8 mouse cellular contexts compared by ENCODE assay signal in genomic region chr10:79594872-79595589, GRCm38 (mm10). TPM values are rescaled to one million over a fixed set of nuclear protein-coding genes. Genes with fewer than 3 reads are reported as not detected.
DNase-seq lines count a peak whose midpoint lies in the region; ATAC-seq and TF ChIP-seq lines count a peak whose summit lies in the region.

No protein-coding gene starts in this region.

- no peak overlapping the region for H3K27ac ChIP-seq in kidney, adult 2 months (ENCODE audit: insufficient read depth, low read depth, low read length)
- H3K27ac ChIP-seq in limb, embryonic 14.5 days (replicated peaks; ENCODE audit: low read depth, low read length) = no peak overlapping the region
- no peak overlapping the region for H3K27ac ChIP-seq in midbrain, postnatal 0 days (ENCODE audit: low read depth, low read length)

- DNase-seq in CD4-positive helper T cell, adult 2 months (ENCODE audit: low read depth, low spot score) = peak; percentile 54
- peak; percentile 83 for DNase-seq in ZHBTc4 (ENCODE audit: low read depth, low spot score)
- peak; percentile 94 for DNase-seq in embryo, embryonic 10 days (ENCODE audit: low spot score)
- peak; percentile 69 for DNase-seq in kidney, adult 2 months
- peak; percentile 82 for DNase-seq in limb, embryonic 14.5 days (ENCODE audit: low spot score)
- DNase-seq in midbrain, postnatal 0 days (ENCODE audit: low spot score) = peak; percentile 89
- DNase-seq in telencephalon, adult 2 months (ENCODE audit: low read depth, low spot score) = peak; percentile 58

- H3K9me3 ChIP-seq in limb, embryonic 14.5 days (ENCODE audit: control insufficient read depth, low read length) = no peaks in the 10 kb centered on the region
- no peaks in the 10 kb centered on the region for H3K9me3 ChIP-seq in midbrain, postnatal 0 days (ENCODE audit: low read length)

- H3K4me3 ChIP-seq in kidney, adult 2 months (ENCODE audit: insufficient read depth, low read depth, low read length) = no peak overlapping the region
- H3K4me3 ChIP-seq in limb, embryonic 14.5 days (replicated peaks; ENCODE audit: low read length) = no peak overlapping the region
- H3K4me3 ChIP-seq in midbrain, postnatal 0 days (ENCODE audit: low read depth, low read length) = no peak overlapping the region

- H3K9ac ChIP-seq in limb, embryonic 14.5 days (ENCODE audit: low read depth, low read length, severe bottlenecking) = no peak overlapping the region
- no peak overlapping the region for H3K9ac ChIP-seq in midbrain, postnatal 0 days (replicated peaks; ENCODE audit: low read length, poor library complexity, severe bottlenecking)

- no peaks in the 10 kb centered on the region for H3K4me1 ChIP-seq in kidney, adult 2 months (ENCODE audit: control insufficient read depth, insufficient read depth, low read length)
- H3K4me1 ChIP-seq in limb, embryonic 14.5 days (ENCODE audit: control insufficient read depth, insufficient read depth, low read length) = no peaks in the 10 kb centered on the region
- no peaks in the 10 kb centered on the region for H3K4me1 ChIP-seq in midbrain, postnatal 0 days (ENCODE audit: insufficient read depth, low read length)

- peak; percentile 97 for TF ChIP-seq CTCF in kidney, adult 2 months (conservative IDR thresholded peaks at IDR 0.05; ENCODE audit: insufficient read depth, insufficient read length, low read depth, low read length)
- TF ChIP-seq CTCF in midbrain, postnatal 0 days (IDR thresholded peaks at IDR 0.05) = peak; percentile 94

- no peaks in the 10 kb centered on the region for H3K36me3 ChIP-seq in kidney, adult 2 months (ENCODE audit: control insufficient read depth, insufficient read depth, low read length)
- no peaks in the 10 kb centered on the region for H3K36me3 ChIP-seq in limb, embryonic 14.5 days (ENCODE audit: control insufficient read depth, insufficient read depth, low read length)
- H3K36me3 ChIP-seq in midbrain, postnatal 0 days (ENCODE audit: insufficient read depth, low read length) = no peaks in the 10 kb centered on the region

- peak; percentile 84 for ATAC-seq in granulocyte monocyte progenitor cell, adult 5-6 weeks (replicated peaks; ENCODE audit: poor library complexity, severe bottlenecking)
- ATAC-seq in limb, embryonic 14.5 days (ENCODE audit: low FRiP score, low read depth) = peak; percentile 86
- peak; percentile 85; the same call in 1 of the 2 replicates for ATAC-seq in midbrain, postnatal 0 days (ENCODE audit: low FRiP score)

- no peak for TF ChIP-seq POLR2A in kidney, adult 2 months (IDR thresholded peaks at IDR 0.05; ENCODE audit: low read depth, low read length)
- 0 out of 2 replicates have a peak, but pooled peaks have one; percentile 17 for TF ChIP-seq POLR2A in limb, embryonic 14.5 days (IDR thresholded peaks at IDR 0.05; ENCODE audit: borderline replicate concordance, extremely low read depth, insufficient read depth, insufficient read length)

- no peak overlapping the region for H3K4me2 ChIP-seq in limb, embryonic 14.5 days (replicated peaks; ENCODE audit: low read depth, low read length, severe bottlenecking)
- 0 out of 2 replicates have a peak overlapping the region, but pooled peaks have one; percentile 10 for H3K4me2 ChIP-seq in midbrain, postnatal 0 days (ENCODE audit: low read depth, low read length, poor library complexity, severe bottlenecking)

- H3K27me3 ChIP-seq in kidney, adult 2 months (replicated peaks; ENCODE audit: control insufficient read depth, insufficient read depth, low read length) = no peaks in the 10 kb centered on the region
- no peaks in the 10 kb centered on the region for H3K27me3 ChIP-seq in limb, embryonic 14.5 days (ENCODE audit: control insufficient read depth, insufficient read depth, low read length)
- no peaks in the 10 kb centered on the region for H3K27me3 ChIP-seq in midbrain, postnatal 0 days (ENCODE audit: insufficient read depth, low read length)

- 13% methylated on average over 17 of the region's 17 CpGs for WGBS in kidney, adult 2 months
- WGBS in limb, embryonic 14.5 days = 15% methylated on average over 17 of the region's 17 CpGs
- WGBS in midbrain, postnatal 0 days = 18% methylated on average over 17 of the region's 17 CpGs

RNA-seq across cellular contexts. Expression of gene Theg, which starts 7.9 kb away (rescaled TPM):
- not detected in 2 replicates for total RNA-seq in granulocyte monocyte progenitor cell, adult 5-6 weeks (2014; fragmentation: Nextera tagmentation)
- total RNA-seq in granulocyte monocyte progenitor cell, adult 5-6 weeks (2017) = not detected in 2 replicates
- polyA plus RNA-seq in kidney, adult 2 months (2012; rRNA removed) = 0.05 TPM in 1 of 2 replicates, not detected in the other
- polyA plus RNA-seq in limb, embryonic 14.5 days (2012; rRNA removed) = not detected in 2 replicates
- not detected in 2 replicates for polyA plus RNA-seq in limb, embryonic 14.5 days (2014; fragmentation: Nextera tagmentation; extraction: Ambion mirVana)
- total RNA-seq in midbrain, postnatal 0 days (2014; rRNA removed) = not detected in 2 replicates
- not detected in 2 replicates for polyA plus RNA-seq in midbrain, postnatal 0 days (2015; fragmentation: Nextera tagmentation; extraction: Ambion mirVana)

RNA-seq across cellular contexts. Expression of gene C2cd4c, which starts 18.8 kb away (rescaled TPM):
- total RNA-seq in granulocyte monocyte progenitor cell, adult 5-6 weeks (2014; fragmentation: Nextera tagmentation) = not detected in 2 replicates
- total RNA-seq in granulocyte monocyte progenitor cell, adult 5-6 weeks (2017) = not detected in 2 replicates
- polyA plus RNA-seq in kidney, adult 2 months (2012; rRNA removed) = 0.03 and 0.07 TPM in 2 replicates
- polyA plus RNA-seq in limb, embryonic 14.5 days (2012; rRNA removed) = 1.0 and 1.2 TPM in 2 replicates
- polyA plus RNA-seq in limb, embryonic 14.5 days (2014; fragmentation: Nextera tagmentation; extraction: Ambion mirVana) = not detected in 2 replicates
- 43.6 and 45.2 TPM in 2 replicates for total RNA-seq in midbrain, postnatal 0 days (2014; rRNA removed)
- polyA plus RNA-seq in midbrain, postnatal 0 days (2015; fragmentation: Nextera tagmentation; extraction: Ambion mirVana) = 1.7 and 1.8 TPM in 2 replicates

RNA-seq across cellular contexts. Expression of gene Mier2, which starts 40.0 kb away (rescaled TPM):
- 24.4 and 24.8 TPM in 2 replicates for total RNA-seq in granulocyte monocyte progenitor cell, adult 5-6 weeks (2014; fragmentation: Nextera tagmentation)
- total RNA-seq in granulocyte monocyte progenitor cell, adult 5-6 weeks (2017) = 10.8 and 16.8 TPM in 2 replicates
- polyA plus RNA-seq in kidney, adult 2 months (2012; rRNA removed) = 35.0 and 45.0 TPM in 2 replicates
- polyA plus RNA-seq in limb, embryonic 14.5 days (2012; rRNA removed) = 162 and 237 TPM in 2 replicates
- polyA plus RNA-seq in limb, embryonic 14.5 days (2014; fragmentation: Nextera tagmentation; extraction: Ambion mirVana) = 56.5 and 69.8 TPM in 2 replicates
- 95.6 and 98.8 TPM in 2 replicates for total RNA-seq in midbrain, postnatal 0 days (2014; rRNA removed)
- polyA plus RNA-seq in midbrain, postnatal 0 days (2015; fragmentation: Nextera tagmentation; extraction: Ambion mirVana) = 43.3 and 46.6 TPM in 2 replicates

RNA-seq across cellular contexts. Expression of gene Shc2, which starts 42.7 kb away (rescaled TPM):
- total RNA-seq in granulocyte monocyte progenitor cell, adult 5-6 weeks (2014; fragmentation: Nextera tagmentation) = not detected in 2 replicates
- not detected in 2 replicates for total RNA-seq in granulocyte monocyte progenitor cell, adult 5-6 weeks (2017)
- polyA plus RNA-seq in kidney, adult 2 months (2012; rRNA removed) = 0.97 and 1.6 TPM in 2 replicates
- 30.2 and 33.0 TPM in 2 replicates for polyA plus RNA-seq in limb, embryonic 14.5 days (2012; rRNA removed)
- polyA plus RNA-seq in limb, embryonic 14.5 days (2014; fragmentation: Nextera tagmentation; extraction: Ambion mirVana) = 9.0 and 10.1 TPM in 2 replicates
- total RNA-seq in midbrain, postnatal 0 days (2014; rRNA removed) = 74.5 and 78.2 TPM in 2 replicates
- polyA plus RNA-seq in midbrain, postnatal 0 days (2015; fragmentation: Nextera tagmentation; extraction: Ambion mirVana) = 25.9 and 26.2 TPM in 2 replicates

RNA-seq across cellular contexts. Expression of gene Odf3l2, which starts 50.5 kb away (rescaled TPM):
- not detected in 2 replicates for total RNA-seq in granulocyte monocyte progenitor cell, adult 5-6 weeks (2014; fragmentation: Nextera tagmentation)
- not detected in 2 replicates for total RNA-seq in granulocyte monocyte progenitor cell, adult 5-6 weeks (2017)
- 0.17 TPM in 1 of 2 replicates, not detected in the other for polyA plus RNA-seq in kidney, adult 2 months (2012; rRNA removed)
- polyA plus RNA-seq in limb, embryonic 14.5 days (2012; rRNA removed) = 0.14 and 0.22 TPM in 2 replicates
- polyA plus RNA-seq in limb, embryonic 14.5 days (2014; fragmentation: Nextera tagmentation; extraction: Ambion mirVana) = 0.15 TPM in 1 of 2 replicates, not detected in the other
- total RNA-seq in midbrain, postnatal 0 days (2014; rRNA removed) = 2.3 TPM in 1 of 2 replicates, not detected in the other
- 1.6 and 2.1 TPM in 2 replicates for polyA plus RNA-seq in midbrain, postnatal 0 days (2015; fragmentation: Nextera tagmentation; extraction: Ambion mirVana)
